Mouse (Mus musculus) kidney, embryonic 15.5 days (tissue): Measurements from ENCODE around the gene Olfml2b. TPM values are rescaled to one million over a fixed set of nuclear protein-coding genes. Genes with fewer than 3 reads are reported as not detected.
A peak's percentile ranks its signal among the peaks of the same experiment; 100 is the strongest.

Experiments used
- ATAC-seq: fragments of 200-750 bp; cut with Nextera tagmentation; replicated peaks from 2 replicates; pipeline ENCODE4 v1.8.0; 2017; ENCODE audit warnings: moderate TSS enrichment; ENCODE audit not compliant: low FRiP score
- H3K27ac ChIP-seq: fragments of 300-500 bp; sonication (generic); 2 replicates; pipeline ENCODE4 v1.5.1; 2015; ENCODE audit warnings: mild to moderate bottlenecking, inconsistent platforms
- H3K27me3 ChIP-seq: fragments of 300-500 bp; sonication (generic); 2 replicates; pipeline ENCODE4 v1.6.1; 2015; ENCODE audit warnings: inconsistent platforms
- H3K36me3 ChIP-seq: fragments of 300-500 bp; sonication (generic); 2 replicates; pipeline ENCODE4 v1.6.1; 2015; ENCODE audit warnings: inconsistent platforms
- H3K4me1 ChIP-seq: fragments of 300-500 bp; sonication (generic); 2 replicates; pipeline ENCODE4 v1.6.1; 2015; ENCODE audit warnings: inconsistent platforms
- H3K4me2 ChIP-seq: fragments of 300-500 bp; sonication (generic); 2 replicates; pipeline ENCODE4 v1.6.1; 2015; ENCODE audit warnings: moderate library complexity, mild to moderate bottlenecking, inconsistent platforms
- H3K4me3 ChIP-seq: fragments of 300-500 bp; sonication (generic); replicated peaks from 2 replicates; pipeline ENCODE4 v1.5.1; 2015; ENCODE audit warnings: mild to moderate bottlenecking, inconsistent platforms
- H3K9ac ChIP-seq: fragments of 300-500 bp; sonication (generic); 2 replicates; pipeline ENCODE4 v1.6.1; 2015; ENCODE audit warnings: mild to moderate bottlenecking, inconsistent platforms
- H3K9me3 ChIP-seq: fragments of 300-500 bp; sonication (generic); replicated peaks from 2 replicates; pipeline ENCODE4 v1.6.1; 2016; ENCODE audit warnings: inconsistent platforms
- WGBS: fragments of 180-500 bp; shearing (Covaris S2); methylation state at CpG from one replicate; pipeline ENCODE4 v1.1.7; 2015; ENCODE audit warnings: mixed read lengths; 5-methylcytosine and 5-hydroxymethylcytosine counted together
- polyA plus RNA-seq: library from polyadenylated mRNA; unstranded; fragments of >200 nt; fragmentation: Nextera tagmentation; extraction: Ambion mirVana; gene quantifications from 2 replicates; pipeline ENCODE4 v1.2.1, GENCODE M21; 2015

Olfml2b gene
- polyA plus RNA-seq, 1 experiment from 2014 or later = 12.0 TPM

- Histone ChIP-seq H3K4me3 (no peak overlapping the region), H3K27me3 (peaks cover 20% of the 10 kb centered on the region), H3K4me1 (peaks cover 29% of the 10 kb centered on the region), H3K9me3 (no peaks in the 10 kb centered on the region), H3K36me3 (no peaks in the 10 kb centered on the region), H3K9ac (no peak overlapping the region), H3K27ac (no peak overlapping the region), H3K4me2 (no peak overlapping the region)
- ATAC-seq = no peak
- WGBS = 71% methylated on average over 6 of the region's 6 CpGs
These were observed 3.7 kb downstream of the Olfml2b start for GRCm38 (mm10) chr1:170647971-170648514.

GRCm38 (mm10) chr1:170651046-170651723, 6.9 kb downstream of the Olfml2b start:
- no peak for ATAC-seq
- no peak overlapping the region for H3K4me2 ChIP-seq
- no peak overlapping the region for H3K4me3 ChIP-seq
- WGBS = 66% methylated on average over 6 of the region's 6 CpGs
- no peaks in the 10 kb centered on the region for H3K36me3 ChIP-seq
- peaks cover 20% of the 10 kb centered on the region for H3K4me1 ChIP-seq
- no peaks in the 10 kb centered on the region for H3K27me3 ChIP-seq
- H3K9me3 ChIP-seq = no peaks in the 10 kb centered on the region
- H3K9ac ChIP-seq = no peak overlapping the region
- H3K27ac ChIP-seq = no peak overlapping the region

DNA sequence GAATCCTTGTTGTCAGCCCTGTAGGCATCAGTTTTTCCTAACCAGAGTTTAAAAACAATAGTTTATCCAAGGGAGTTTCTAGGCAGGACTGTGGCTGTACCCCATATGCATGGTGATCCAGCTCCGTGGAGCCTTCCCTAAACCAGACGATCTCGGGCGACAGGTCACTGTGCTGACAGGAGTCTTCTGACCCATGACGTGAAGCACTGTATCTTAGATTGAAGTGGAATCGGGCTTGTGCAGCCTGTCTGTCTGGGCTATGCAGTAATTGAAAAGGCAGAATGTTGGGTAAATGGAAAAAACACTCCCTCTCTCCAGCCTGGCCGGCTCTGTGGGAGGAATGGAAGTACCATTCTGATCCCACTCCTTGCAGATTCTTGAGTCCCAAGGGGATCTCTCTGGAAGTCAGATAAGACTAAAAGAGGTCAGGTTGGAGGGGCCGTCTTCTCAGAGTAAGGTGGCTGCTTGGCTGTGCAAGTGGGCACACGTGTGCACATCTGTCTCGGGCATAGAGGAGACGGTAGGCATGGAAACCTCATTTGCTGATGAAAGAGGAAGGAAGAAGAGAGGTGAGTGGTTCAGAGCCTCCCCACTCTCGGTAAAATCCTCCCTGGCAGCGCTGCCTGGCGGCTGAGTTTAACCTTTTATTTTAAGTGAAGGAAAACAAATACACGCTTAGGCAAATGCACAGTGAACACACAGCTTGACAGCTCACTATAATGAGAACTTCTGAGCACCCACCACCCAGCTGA, 7.8 kb downstream of the Olfml2b start:
- H3K36me3 ChIP-seq = no peaks in the 10 kb centered on the region
- 52% methylated on average over 15 of the region's 15 CpGs for WGBS
- ATAC-seq = no peak
- no peak overlapping the region for H3K4me2 ChIP-seq
- H3K9ac ChIP-seq = no peak overlapping the region
- H3K27ac ChIP-seq = 0 out of 2 replicates have a peak overlapping the region, but pooled peaks have one; percentile 27
- no peak overlapping the region for H3K4me3 ChIP-seq
- H3K9me3 ChIP-seq = no peaks in the 10 kb centered on the region
- no peaks in the 10 kb centered on the region for H3K27me3 ChIP-seq
- peaks cover 12% of the 10 kb centered on the region for H3K4me1 ChIP-seq

- H3K9me3 ChIP-seq = no peaks in the 10 kb centered on the region
- peak; percentile 41; the same call in 1 of the 2 replicates for ATAC-seq
- no peak overlapping the region for H3K9ac ChIP-seq
- no peak overlapping the region for H3K4me2 ChIP-seq
- H3K36me3 ChIP-seq = no peaks in the 10 kb centered on the region
- no peaks in the 10 kb centered on the region for H3K27me3 ChIP-seq
- H3K27ac ChIP-seq = no peak overlapping the region
- no peak overlapping the region for H3K4me3 ChIP-seq
- H3K4me1 ChIP-seq = peaks cover 12% of the 10 kb centered on the region
- WGBS = 49% methylated on average over 5 of the region's 5 CpGs
These were observed 11.1 kb downstream of the Olfml2b start for GRCm38 (mm10) chr1:170655280-170655917.

GRCm38 (mm10) chr1:170656518-170657227, 12.3 kb downstream of the Olfml2b start:
- peaks cover 7% of the 10 kb centered on the region for H3K4me1 ChIP-seq
- no peaks in the 10 kb centered on the region for H3K36me3 ChIP-seq
- H3K9ac ChIP-seq = no peak overlapping the region
- no peak for ATAC-seq
- H3K4me3 ChIP-seq = no peak overlapping the region
- H3K27me3 ChIP-seq = no peaks in the 10 kb centered on the region
- 66% methylated on average over 11 of the region's 11 CpGs for WGBS
- no peak overlapping the region for H3K27ac ChIP-seq
- no peak overlapping the region for H3K4me2 ChIP-seq
- H3K9me3 ChIP-seq = no peaks in the 10 kb centered on the region

DNA sequence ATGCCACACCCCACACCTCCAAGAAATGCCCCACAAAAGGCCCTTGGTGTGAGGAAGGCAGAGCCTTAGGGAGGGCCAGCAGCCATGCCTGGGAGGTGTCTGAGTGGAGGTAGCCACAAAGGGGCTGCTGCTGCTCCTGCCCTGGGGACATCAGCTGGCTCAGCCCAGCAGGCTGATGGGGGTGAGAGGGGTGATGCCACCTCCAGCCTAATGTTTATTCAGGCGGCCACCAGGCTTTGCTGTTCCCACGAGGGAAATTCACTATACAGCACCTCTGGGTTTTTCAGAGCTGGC, 12.8 kb downstream of the Olfml2b start:
- Histone ChIP-seq H3K9me3 (no peaks in the 10 kb centered on the region), H3K36me3 (no peaks in the 10 kb centered on the region), H3K27me3 (no peaks in the 10 kb centered on the region), H3K4me2 (no peak overlapping the region), H3K9ac (no peak overlapping the region), H3K4me1 (peaks cover 2% of the 10 kb centered on the region), H3K4me3 (no peak overlapping the region), H3K27ac (no peak overlapping the region)
- 23% methylated on average over 2 of the region's 2 CpGs for WGBS
- ATAC-seq = no peak

- no peak overlapping the region for H3K9ac ChIP-seq
These were observed 13.4 kb downstream of the Olfml2b start for GRCm38 (mm10) chr1:170657643-170658314.

DNA sequence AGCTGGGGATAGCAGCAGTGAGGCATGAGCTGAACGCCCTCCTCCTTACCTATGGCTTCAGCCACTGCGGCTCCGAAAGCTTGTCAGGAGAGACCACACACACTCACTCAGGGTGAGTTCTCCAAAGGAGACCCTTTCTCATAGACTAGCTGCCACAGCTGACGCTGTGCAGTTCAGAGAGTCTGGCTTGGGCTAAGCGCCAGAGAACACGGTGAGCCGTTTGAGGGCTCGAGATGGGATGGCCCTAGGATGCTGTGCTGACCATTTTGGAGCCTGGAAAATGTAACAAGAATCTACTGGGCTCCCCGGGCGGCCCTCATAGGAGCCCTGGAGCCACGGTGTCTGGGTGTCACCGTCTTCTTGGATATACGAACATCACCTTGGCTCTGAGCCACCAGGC, 14.9 kb downstream of the Olfml2b start:
- H3K4me1 ChIP-seq = no peaks in the 10 kb centered on the region
- no peak overlapping the region for H3K4me3 ChIP-seq
- no peak overlapping the region for H3K9ac ChIP-seq
- no peak for ATAC-seq
- H3K27me3 ChIP-seq = no peaks in the 10 kb centered on the region
- H3K36me3 ChIP-seq = no peaks in the 10 kb centered on the region
- 73% methylated on average over 13 of the region's 13 CpGs for WGBS
- H3K4me2 ChIP-seq = no peak overlapping the region
- no peaks in the 10 kb centered on the region for H3K9me3 ChIP-seq
- H3K27ac ChIP-seq = no peak overlapping the region

More at GRCm38 (mm10) chr1:170657643-170658314, 13.4 kb downstream of the Olfml2b start:
- Histone ChIP-seq H3K4me1 (no peaks in the 10 kb centered on the region), H3K9me3 (no peaks in the 10 kb centered on the region), H3K4me3 (no peak overlapping the region), H3K27ac (no peak overlapping the region), H3K27me3 (no peaks in the 10 kb centered on the region), H3K4me2 (no peak overlapping the region), H3K36me3 (no peaks in the 10 kb centered on the region)
- whole genome bisulfite sequencing = 61% methylated on average over 13 of the region's 13 CpGs
- no peak for ATAC-seq

- Histone ChIP-seq H3K27me3 (no peaks in the 10 kb centered on the region), H3K36me3 (0 out of 2 replicates have a peak, but pooled peaks cover 3% of the 10 kb centered on the region), H3K4me1 (no peaks in the 10 kb centered on the region), H3K9me3 (no peaks in the 10 kb centered on the region), H3K27ac (no peak overlapping the region), H3K9ac (no peak overlapping the region), H3K4me2 (no peak overlapping the region), H3K4me3 (no peak overlapping the region)
- ATAC-seq = no peak
- 81% methylated on average over 11 of the region's 11 CpGs for WGBS
These were observed 20.4 kb downstream of the Olfml2b start for GRCm38 (mm10) chr1:170664620-170665185.

GRCm38 (mm10) chr1:170665200-170665599, 20.9 kb downstream of the Olfml2b start:
- H3K4me1 ChIP-seq = no peaks in the 10 kb centered on the region
- H3K36me3 ChIP-seq = 0 out of 2 replicates have a peak, but pooled peaks cover 3% of the 10 kb centered on the region
- H3K27me3 ChIP-seq = no peaks in the 10 kb centered on the region
- H3K9ac ChIP-seq = no peak overlapping the region
- H3K4me3 ChIP-seq = no peak overlapping the region
- no peak overlapping the region for H3K27ac ChIP-seq
- H3K9me3 ChIP-seq = no peaks in the 10 kb centered on the region
- no peak overlapping the region for H3K4me2 ChIP-seq
- no peak for ATAC-seq
- WGBS = 84% methylated on average over 7 of the region's 7 CpGs

- no peak overlapping the region for H3K9ac ChIP-seq
- ATAC-seq = no peak
- no peaks in the 10 kb centered on the region for H3K4me1 ChIP-seq
- H3K4me2 ChIP-seq = no peak overlapping the region
- no peaks in the 10 kb centered on the region for H3K36me3 ChIP-seq
- WGBS = 77% methylated on average over 9 of the region's 9 CpGs
- no peaks in the 10 kb centered on the region for H3K27me3 ChIP-seq
- no peak overlapping the region for H3K4me3 ChIP-seq
- no peaks in the 10 kb centered on the region for H3K9me3 ChIP-seq
- H3K27ac ChIP-seq = no peak overlapping the region
These were observed 29.9 kb downstream of the Olfml2b start for GRCm38 (mm10) chr1:170674184-170674775.
